Mouse (Mus musculus) intestine, embryonic 15.5 days (tissue): Measurements from ENCODE around the gene Gmds. TPM values are rescaled to one million over a fixed set of nuclear protein-coding genes. Genes with fewer than 3 reads are reported as not detected.

ENCODE experiments used
- ATAC-seq: fragments of 200-750 bp; cut with Nextera tagmentation; 2 replicates; pipeline ENCODE4 v1.8.0; 2017; ENCODE audit warnings: moderate TSS enrichment, moderate library complexity
- H3K27ac ChIP-seq: fragments of 300-500 bp; sonication (generic); 2 replicates; pipeline ENCODE4 v1.5.1; 2015; ENCODE audit warnings: mild to moderate bottlenecking, inconsistent platforms
- H3K27me3 ChIP-seq: fragments of 300-500 bp; sonication (generic); replicated peaks from 2 replicates; pipeline ENCODE4 v1.6.1; 2015; ENCODE audit warnings: inconsistent platforms
- H3K36me3 ChIP-seq: fragments of 300-500 bp; sonication (generic); 2 replicates; pipeline ENCODE4 v1.6.1; 2015; ENCODE audit warnings: inconsistent platforms
- H3K4me1 ChIP-seq: fragments of 300-500 bp; sonication (generic); replicated peaks from 2 replicates; pipeline ENCODE4 v1.6.1; 2015; ENCODE audit warnings: inconsistent platforms
- H3K4me2 ChIP-seq: fragments of 300-500 bp; sonication (generic); replicated peaks from 2 replicates; pipeline ENCODE4 v1.6.1; 2015; ENCODE audit warnings: mild to moderate bottlenecking, inconsistent platforms
- H3K4me3 ChIP-seq: fragments of 300-500 bp; sonication (generic); replicated peaks from 2 replicates; pipeline ENCODE4 v1.5.1; 2015; ENCODE audit warnings: inconsistent platforms
- H3K9ac ChIP-seq: fragments of 300-500 bp; sonication (generic); 2 replicates; pipeline ENCODE4 v1.6.1; 2015; ENCODE audit warnings: inconsistent platforms
- H3K9me3 ChIP-seq: fragments of 300-500 bp; sonication (generic); 2 replicates; pipeline ENCODE4 v1.6.1; 2016; ENCODE audit warnings: inconsistent platforms
- WGBS: fragments of 180-500 bp; shearing (Covaris S2); methylation state at CpG from one replicate; pipeline ENCODE4 v1.1.7; 2015; 5-methylcytosine and 5-hydroxymethylcytosine counted together
- polyA plus RNA-seq: library from polyadenylated mRNA; unstranded; fragments of >200 nt; fragmentation: Nextera tagmentation; extraction: Ambion mirVana; gene quantifications from 2 replicates; pipeline ENCODE4 v1.2.1, GENCODE M21; 2015

Gene Gmds
- 170 and 177 TPM in 2 replicates for polyA plus RNA-seq

GRCm38 (mm10) chr13:32338513-32339365, at the start of gene Gmds:
TSS of gene Gmds (minus strand) at chr13:32338740.
- Histone ChIP-seq H3K4me2 (peak within 1 kb of the TSS; percentile 89), H3K27me3 (no peaks in the 10 kb centered on the region), H3K36me3 (no peaks in the 10 kb centered on the region), H3K27ac (peak within 1 kb of the TSS; percentile 75), H3K4me3 (peak within 1 kb of the TSS; percentile 76), H3K9me3 (no peaks in the 10 kb centered on the region), H3K9ac (peak within 1 kb of the TSS; percentile 81), H3K4me1 (no peaks in the 10 kb centered on the region)
- WGBS: 1% methylated on average over 55 of the region's 55 CpGs
- peak; percentile 99 for ATAC-seq

GRCm38 (mm10) chr13:32385421-32386092, 47.0 kb upstream of the Gmds start:
- 62% methylated on average over 4 of the region's 4 CpGs for WGBS
- no peaks in the 10 kb centered on the region for H3K27me3 ChIP-seq

DNA sequence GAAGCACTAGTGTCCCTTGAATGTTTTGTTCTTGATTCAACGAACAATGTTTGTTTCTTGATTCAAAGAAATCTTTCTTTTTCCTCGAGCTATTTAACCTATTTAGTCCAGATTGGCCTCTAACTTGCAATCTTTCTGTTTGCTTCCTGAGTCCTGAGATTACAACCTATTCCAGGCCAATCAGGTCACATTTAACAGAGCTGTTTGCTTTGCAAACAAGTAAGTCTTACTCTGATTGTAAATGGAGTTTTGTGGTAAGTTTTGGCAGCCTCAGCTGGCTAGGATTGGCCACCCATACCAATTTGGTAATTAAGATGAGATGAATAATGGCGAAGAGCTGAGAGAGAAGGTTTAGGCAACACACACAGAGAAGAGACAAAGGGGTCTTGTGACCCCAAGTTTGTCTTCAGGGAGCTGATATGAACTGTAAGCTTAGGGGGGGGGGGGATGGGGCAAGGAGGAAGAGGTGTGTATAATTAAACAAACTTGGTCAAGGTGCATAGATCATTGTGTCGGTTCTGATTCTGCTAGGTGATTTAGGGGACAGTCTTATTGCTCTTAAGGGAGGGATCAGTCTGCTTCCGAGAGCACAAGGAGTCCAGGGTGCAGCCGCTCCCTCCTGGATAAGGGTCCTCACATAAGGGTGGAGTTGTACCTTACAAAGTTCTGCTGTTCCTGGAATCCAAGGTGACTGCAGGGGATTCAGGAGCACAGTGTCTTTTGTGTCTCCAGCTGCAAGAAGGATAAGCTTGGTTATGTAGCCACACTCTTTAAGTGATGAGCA, 43.9 kb upstream of the Gmds start:
- Histone ChIP-seq H3K4me2 (peak overlapping the region; percentile 33), H3K27me3 (no peaks in the 10 kb centered on the region), H3K4me1 (no peaks in the 10 kb centered on the region), H3K27ac (peak overlapping the region; percentile 80), H3K36me3 (no peaks in the 10 kb centered on the region), H3K4me3 (no peak overlapping the region), H3K9ac (no peak overlapping the region), H3K9me3 (no peaks in the 10 kb centered on the region)
- ATAC-seq: peak; percentile 96
- WGBS: 41% methylated on average over 6 of the region's 6 CpGs

More at GRCm38 (mm10) chr13:32385421-32386092, 47.0 kb upstream of the Gmds start:
- no peak overlapping the region for H3K27ac ChIP-seq
- H3K4me2 ChIP-seq: no peak overlapping the region
- H3K36me3 ChIP-seq: no peaks in the 10 kb centered on the region
- ATAC-seq: no peak
- H3K9ac ChIP-seq: no peak overlapping the region
- H3K4me1 ChIP-seq: no peaks in the 10 kb centered on the region
- no peaks in the 10 kb centered on the region for H3K9me3 ChIP-seq
- no peak overlapping the region for H3K4me3 ChIP-seq

GRCm38 (mm10) chr13:32378634-32379033, 40.1 kb upstream of the Gmds start:
- Histone ChIP-seq H3K4me1 (no peaks in the 10 kb centered on the region), H3K27ac (no peak overlapping the region), H3K9ac (no peak overlapping the region), H3K4me2 (no peak overlapping the region), H3K36me3 (no peaks in the 10 kb centered on the region), H3K9me3 (no peaks in the 10 kb centered on the region), H3K4me3 (no peak overlapping the region), H3K27me3 (no peaks in the 10 kb centered on the region)
- 91% methylated on average over 1 of the region's 1 CpGs for WGBS
- ATAC-seq: no peak

DNA sequence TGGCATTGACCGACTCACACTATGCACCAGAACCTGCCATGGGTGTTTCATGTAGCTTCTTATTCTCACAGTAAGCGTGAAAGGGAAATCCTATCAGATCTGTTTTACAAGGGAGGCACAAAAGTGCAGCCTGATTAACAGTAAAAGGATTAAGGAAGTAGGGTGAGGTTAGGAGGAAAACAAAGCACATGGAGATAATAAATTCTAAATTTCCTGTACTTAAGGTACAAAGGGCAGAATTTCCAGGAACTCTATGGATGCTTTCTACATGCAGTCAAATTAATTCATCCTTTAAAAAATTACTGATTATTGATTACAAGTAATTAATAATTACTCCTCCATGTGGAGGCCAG, 34.0 kb upstream of the Gmds start:
- Histone ChIP-seq H3K4me1 (no peaks in the 10 kb centered on the region), H3K27me3 (no peaks in the 10 kb centered on the region), H3K9me3 (no peaks in the 10 kb centered on the region), H3K27ac (peak overlapping the region; percentile 41), H3K4me2 (no peak overlapping the region; the same call in 1 of the 2 replicates), H3K4me3 (no peak overlapping the region), H3K36me3 (no peaks in the 10 kb centered on the region), H3K9ac (no peak overlapping the region)
- ATAC-seq: peak; percentile 84
- 75% methylated on average over 2 of the region's 2 CpGs for WGBS

DNA sequence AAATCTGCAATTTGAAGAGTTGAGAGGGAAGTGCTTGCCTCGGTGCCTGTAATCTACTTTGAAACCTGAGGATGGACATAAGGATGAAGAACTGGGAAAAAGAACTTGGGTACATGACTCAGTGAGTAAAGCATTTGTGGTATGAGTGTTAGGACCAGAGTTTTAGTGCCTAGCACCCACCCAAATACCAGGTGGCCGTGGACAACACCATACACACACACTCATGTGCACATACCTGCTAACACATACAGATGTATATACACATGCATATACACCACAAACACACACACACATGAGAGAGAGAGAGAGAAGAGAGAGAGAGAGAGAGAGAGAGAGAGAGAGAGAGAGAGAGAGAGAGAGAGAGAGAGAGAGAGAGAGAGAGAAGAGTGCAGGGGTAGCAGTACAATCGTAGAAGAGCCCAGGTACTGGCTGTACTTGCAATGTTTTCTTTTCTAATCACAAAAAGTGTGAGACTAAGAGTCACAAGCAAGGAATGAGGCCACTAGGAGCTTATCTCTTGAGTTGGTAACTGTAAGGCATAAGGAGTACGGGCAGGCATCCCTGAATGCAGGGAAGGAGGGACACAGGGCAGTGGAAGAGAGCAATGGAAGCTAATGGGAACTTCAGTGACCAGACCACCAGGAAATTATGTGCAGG, 33.5 kb upstream of the Gmds start:
- peak overlapping the region; percentile 41 for H3K27ac ChIP-seq
- no peaks in the 10 kb centered on the region for H3K27me3 ChIP-seq
- 71% methylated on average over 4 of the region's 4 CpGs for WGBS
- H3K9ac ChIP-seq: no peak overlapping the region
- no peaks in the 10 kb centered on the region for H3K4me1 ChIP-seq
- H3K4me2 ChIP-seq: no peak overlapping the region; the same call in 1 of the 2 replicates
- ATAC-seq: peak; percentile 76
- no peak overlapping the region for H3K4me3 ChIP-seq
- H3K9me3 ChIP-seq: no peaks in the 10 kb centered on the region
- H3K36me3 ChIP-seq: no peaks in the 10 kb centered on the region

DNA sequence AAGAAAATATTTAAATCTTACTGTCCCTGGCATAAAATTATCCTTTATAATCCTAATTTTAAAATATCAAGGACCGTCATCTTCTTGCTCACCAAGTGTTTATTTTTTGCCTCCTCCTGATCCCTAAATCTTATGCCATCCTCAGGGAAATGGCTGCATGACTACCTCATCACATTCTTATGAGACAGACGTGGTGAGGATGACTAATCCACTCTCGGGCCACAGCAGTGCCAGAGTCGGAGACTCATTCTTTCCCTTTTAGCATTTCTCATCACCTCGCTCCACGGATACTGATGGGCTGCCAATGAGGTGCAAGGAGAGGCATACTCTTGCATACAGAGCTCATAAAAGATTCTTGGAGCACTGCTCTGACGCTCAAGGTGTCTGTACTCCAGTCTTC, 32.2 kb upstream of the Gmds start:
- Histone ChIP-seq H3K27me3 (no peaks in the 10 kb centered on the region), H3K27ac (no peak overlapping the region), H3K4me1 (no peaks in the 10 kb centered on the region), H3K9ac (no peak overlapping the region), H3K9me3 (no peaks in the 10 kb centered on the region), H3K36me3 (no peaks in the 10 kb centered on the region), H3K4me2 (no peak overlapping the region), H3K4me3 (no peak overlapping the region)
- no peak for ATAC-seq
- WGBS: 86% methylated on average over 7 of the region's 7 CpGs

DNA sequence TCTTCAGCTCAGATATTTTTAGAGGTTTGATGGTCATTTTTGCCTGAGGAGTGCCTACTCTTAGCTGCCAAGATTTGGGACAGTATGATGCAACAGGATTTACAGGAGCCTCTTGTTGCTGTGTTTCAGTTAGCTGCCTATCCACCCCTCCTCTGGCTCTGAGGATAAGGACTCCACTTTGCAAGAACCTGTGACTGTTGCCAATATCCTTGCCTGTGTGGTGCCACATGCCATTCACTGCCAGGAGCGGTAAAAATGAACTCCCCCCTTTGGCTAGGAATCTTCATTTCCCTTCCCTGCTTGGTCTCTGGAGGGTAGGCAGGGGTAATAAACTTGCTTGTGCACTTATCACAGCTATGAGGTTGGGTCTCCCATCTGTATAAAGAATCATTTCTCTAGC, 31.6 kb upstream of the Gmds start:
- Histone ChIP-seq H3K9me3 (no peaks in the 10 kb centered on the region), H3K4me1 (0 out of 2 replicates have a peak, but pooled peaks cover 2% of the 10 kb centered on the region), H3K27me3 (no peaks in the 10 kb centered on the region), H3K36me3 (no peaks in the 10 kb centered on the region), H3K27ac (no peak overlapping the region), H3K4me3 (no peak overlapping the region), H3K4me2 (no peak overlapping the region), H3K9ac (no peak overlapping the region)
- 83% methylated on average over 1 of the region's 1 CpGs for WGBS
- no peak for ATAC-seq

DNA sequence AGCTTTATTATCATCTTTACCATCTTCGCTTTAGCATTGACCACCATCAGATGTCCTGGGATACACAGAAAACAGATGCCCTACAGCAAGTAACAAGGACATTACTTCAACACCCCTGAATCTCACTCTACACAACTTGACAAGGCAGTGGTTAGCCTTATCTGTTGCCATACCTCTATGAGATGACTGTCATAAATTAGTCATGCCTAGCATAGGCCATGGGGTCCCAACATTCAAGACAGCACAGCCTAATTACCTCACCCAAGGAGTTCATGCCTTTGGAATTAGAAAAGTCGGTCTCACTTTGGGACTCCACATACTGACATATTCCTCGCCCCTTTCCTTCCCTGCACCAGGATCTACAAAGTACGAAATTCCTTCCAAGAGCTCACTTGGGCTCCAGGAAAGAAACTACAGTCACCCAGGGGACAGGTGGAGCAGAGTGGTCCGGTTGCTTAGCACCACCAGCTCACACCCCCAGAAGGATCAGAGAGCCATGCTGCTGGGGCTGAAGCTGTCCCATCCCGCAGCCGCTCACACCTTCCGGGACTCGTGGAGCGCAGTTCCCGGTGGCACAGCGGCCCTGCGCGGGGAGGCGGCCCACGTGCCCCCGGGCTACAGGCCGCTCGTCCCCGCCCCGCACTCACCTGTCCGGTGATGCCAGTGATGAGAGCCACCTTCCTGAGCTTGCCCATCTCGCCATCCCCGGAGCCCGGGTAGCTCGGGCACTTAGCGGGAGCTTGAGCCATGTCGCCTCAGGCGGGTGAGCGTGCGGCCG, 616 bp downstream of the Gmds start:
- H3K9ac ChIP-seq: peak overlapping the region; percentile 81
- no peaks in the 10 kb centered on the region for H3K9me3 ChIP-seq
- no peaks in the 10 kb centered on the region for H3K36me3 ChIP-seq
- peak; percentile 72 for ATAC-seq
- no peaks in the 10 kb centered on the region for H3K4me1 ChIP-seq
- peak overlapping the region; percentile 75 for H3K27ac ChIP-seq
- no peaks in the 10 kb centered on the region for H3K27me3 ChIP-seq
- WGBS: 3% methylated on average over 32 of the region's 32 CpGs
- H3K4me3 ChIP-seq: peak overlapping the region; percentile 76
- H3K4me2 ChIP-seq: peak overlapping the region; percentile 89

DNA sequence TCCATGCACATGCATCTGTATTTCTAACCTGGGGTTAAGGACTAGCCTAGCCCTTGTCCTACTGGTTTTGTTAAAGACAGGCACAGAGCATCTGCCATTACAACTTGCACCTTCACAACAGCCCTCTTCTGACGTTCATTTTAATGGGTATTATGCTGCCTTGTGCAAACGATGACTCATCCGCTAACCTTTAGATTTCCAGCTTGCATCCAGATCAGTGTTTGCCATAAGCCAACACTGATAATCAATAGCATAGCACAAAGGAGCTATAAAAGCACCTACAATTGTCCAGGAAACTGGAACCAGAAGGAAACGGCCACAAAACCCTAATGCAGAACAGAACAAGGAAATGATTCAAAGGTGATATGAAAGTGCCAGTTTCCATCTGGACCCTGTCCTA, 20.2 kb downstream of the Gmds start:
- H3K4me1 ChIP-seq: peaks cover 7% of the 10 kb centered on the region; the same call in 1 of the 2 replicates
- no peak overlapping the region for H3K4me3 ChIP-seq
- WGBS: 54% methylated on average over 4 of the region's 4 CpGs
- H3K36me3 ChIP-seq: no peaks in the 10 kb centered on the region
- no peaks in the 10 kb centered on the region for H3K9me3 ChIP-seq
- no peaks in the 10 kb centered on the region for H3K27me3 ChIP-seq
- H3K9ac ChIP-seq: no peak overlapping the region
- no peak overlapping the region for H3K4me2 ChIP-seq
- H3K27ac ChIP-seq: peak overlapping the region; percentile 71; the same call in 1 of the 2 replicates
- peak; percentile 80 for ATAC-seq

- Histone ChIP-seq H3K36me3 (no peaks in the 10 kb centered on the region), H3K9ac (no peak overlapping the region), H3K4me1 (peaks cover 7% of the 10 kb centered on the region; the same call in 1 of the 2 replicates), H3K4me3 (no peak overlapping the region), H3K4me2 (no peak overlapping the region), H3K27ac (0 out of 2 replicates have a peak overlapping the region, but pooled peaks have one; percentile 51), H3K9me3 (no peaks in the 10 kb centered on the region), H3K27me3 (no peaks in the 10 kb centered on the region)
- WGBS: 64% methylated on average over 3 of the region's 3 CpGs
- ATAC-seq: peak; percentile 80
Measured at GRCm38 (mm10) chr13:32317354-32317753, 21.2 kb downstream of the Gmds start.
